In the genomic region with DNA sequence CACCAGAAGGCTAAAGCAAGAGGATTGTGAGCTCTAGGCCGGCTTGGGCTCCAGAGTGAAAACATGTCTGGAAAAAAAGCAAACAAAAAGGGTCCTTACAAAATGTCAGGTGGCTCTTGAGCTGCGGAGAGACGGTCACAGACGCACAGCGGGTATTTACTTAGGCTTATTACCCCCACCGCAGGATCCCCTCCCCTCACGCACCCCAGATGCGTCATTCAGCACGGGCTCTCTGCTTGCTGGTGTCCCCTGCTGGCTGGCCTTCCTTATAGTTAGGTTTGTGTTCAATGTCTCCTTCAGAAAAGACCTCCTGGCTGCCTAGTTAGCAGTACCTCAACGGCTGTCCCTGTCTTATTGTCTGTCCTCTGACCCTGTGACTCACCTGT, we compare ENCODE assay signal across 8 mouse cellular contexts. TPM values are rescaled to one million over a fixed set of nuclear protein-coding genes. Genes with fewer than 3 reads are reported as not detected.
DNase-seq lines count a peak whose midpoint lies in the region; ATAC-seq and TF ChIP-seq lines count a peak whose summit lies in the region.

No protein-coding gene starts in this region.

- ATAC-seq in kidney, embryonic 14.5 days (ENCODE audit: low FRiP score, low TSS enrichment), result no peak; the same call in 1 of the 2 replicates
- no peak for ATAC-seq in heart, embryonic 13.5 days (ENCODE audit: extremely low read depth, insufficient number of reproducible peaks, low FRiP score, low TSS enrichment)

- H3K36me3 ChIP-seq in kidney, embryonic 14.5 days (ENCODE audit: control insufficient read depth, insufficient read depth, low read length), result no peaks in the 10 kb centered on the region
- H3K36me3 ChIP-seq in heart, embryonic 13.5 days, result no peaks in the 10 kb centered on the region
- no peaks in the 10 kb centered on the region for H3K36me3 ChIP-seq in liver, adult 2 months (ENCODE audit: control insufficient read depth, insufficient read depth, low read length)

- peaks cover 3% of the 10 kb centered on the region; the same call in 1 of the 2 replicates for H3K27me3 ChIP-seq in kidney, embryonic 14.5 days (ENCODE audit: control insufficient read depth, insufficient read depth, low read length)
- peaks cover 32% of the 10 kb centered on the region for H3K27me3 ChIP-seq in heart, embryonic 13.5 days (replicated peaks)
- H3K27me3 ChIP-seq in liver, adult 2 months (ENCODE audit: control insufficient read depth, insufficient read depth, low read length), result peaks cover 18% of the 10 kb centered on the region

- H3K27ac ChIP-seq in kidney, embryonic 14.5 days (ENCODE audit: low read depth, low read length), result no peak overlapping the region
- H3K27ac ChIP-seq in heart, embryonic 13.5 days (replicated peaks), result no peak overlapping the region
- no peak overlapping the region for H3K27ac ChIP-seq in liver, adult 2 months (replicated peaks; ENCODE audit: insufficient read depth, low read depth, low read length)

- H3K4me1 ChIP-seq in kidney, embryonic 14.5 days (ENCODE audit: control insufficient read depth, insufficient read depth, low read length), result peaks cover 14% of the 10 kb centered on the region
- H3K4me1 ChIP-seq in heart, embryonic 13.5 days, result peaks cover 22% of the 10 kb centered on the region
- H3K4me1 ChIP-seq in liver, adult 2 months (ENCODE audit: control insufficient read depth, insufficient read depth, low read length), result no peaks in the 10 kb centered on the region

- no peaks in the 10 kb centered on the region for H3K9me3 ChIP-seq in kidney, embryonic 14.5 days (ENCODE audit: control insufficient read depth, low read length)
- no peaks in the 10 kb centered on the region for H3K9me3 ChIP-seq in heart, embryonic 13.5 days

- 0 out of 2 replicates have a peak, but pooled peaks have one; percentile 20 for TF ChIP-seq CTCF in liver, adult 2 months (IDR thresholded peaks at IDR 0.05; ENCODE audit: low read depth, low read length)

- TF ChIP-seq POLR2A in liver, adult 2 months (IDR thresholded peaks at IDR 0.05; ENCODE audit: extremely low read depth, insufficient read depth, low read length), result no peak

- no peak overlapping the region; the same call in 1 of the 2 replicates for H3K4me3 ChIP-seq in kidney, embryonic 14.5 days (ENCODE audit: low read length)
- H3K4me3 ChIP-seq in heart, embryonic 13.5 days, result peak overlapping the region; percentile 77
- no peak overlapping the region for H3K4me3 ChIP-seq in liver, adult 2 months (ENCODE audit: insufficient read depth, low read depth, low read length)

- no peak for DNase-seq in kidney, adult 18-20 months
- peak; percentile 21 to 36 for DNase-seq in cerebellum, postnatal 25 days
- no peak for DNase-seq in liver, adult 2 months (ENCODE audit: extremely low read depth, low read depth, low spot score)
- peak; percentile 29 for DNase-seq in neural tube, embryonic 10.5 days (ENCODE audit: extremely low spot score, low spot score)
- DNase-seq in thymus, postnatal 25 days, result no peak
- DNase-seq in thymus, postnatal 0 days (ENCODE audit: low spot score), result no peak

- H3K4me2 ChIP-seq in kidney, embryonic 14.5 days (replicated peaks; ENCODE audit: low read depth, low read length), result peak overlapping the region; percentile 31; the same call in 1 of the 2 replicates
- peak overlapping the region; percentile 99 for H3K4me2 ChIP-seq in heart, embryonic 13.5 days

- 6% methylated on average over 10 of the region's 10 CpGs for WGBS in kidney, embryonic 14.5 days
- 2% methylated on average over 10 of the region's 10 CpGs for WGBS in heart, embryonic 13.5 days
- 36% methylated on average over 10 of the region's 10 CpGs for WGBS in liver, adult 2 months

- H3K9ac ChIP-seq in kidney, embryonic 14.5 days (ENCODE audit: low read depth, low read length), result no peak overlapping the region; the same call in 1 of the 2 replicates
- H3K9ac ChIP-seq in heart, embryonic 13.5 days, result peak overlapping the region; percentile 86
- H3K9ac ChIP-seq in liver, adult 2 months (ENCODE audit: low read depth, low read length), result no peak overlapping the region

- no peaks in the 10 kb centered on the region for H3K79me2 ChIP-seq in liver, adult 2 months (ENCODE audit: control insufficient read depth, insufficient read depth, low read length)

RNA-seq across cellular contexts. Expression of a gene that starts 23.1 kb away (rescaled TPM):
- polyA plus RNA-seq in kidney, embryonic 14.5 days (2014; fragmentation: Nextera tagmentation; extraction: Ambion mirVana), result 24.4 and 27.5 TPM in 2 replicates
- 8.5 and 8.7 TPM in 2 replicates for polyA plus RNA-seq in heart, embryonic 13.5 days (2015; fragmentation: Nextera tagmentation; extraction: Ambion mirVana)
- total RNA-seq in liver, adult 2 months (2014; rRNA removed), result 1.6 TPM in 2 replicates
- polyA plus RNA-seq in liver, adult 2 months (2012; rRNA removed), result 2.7 and 3.5 TPM in 2 replicates
- polyA plus RNA-seq in thymus, postnatal 0 days (2015; fragmentation: Nextera tagmentation; extraction: Ambion mirVana), result 7.8 and 14.3 TPM in 2 replicates

Comparison
In these comparisons a context has a peak if more than half of its experiments do, and no peak if none do; other contexts are left out.
1. DNase-seq: peak in cerebellum, postnatal 25 days (2 of 2) and neural tube, embryonic 10.5 days (single experiment); none in kidney, adult 18-20 months (single experiment), liver, adult 2 months (single experiment), thymus, postnatal 25 days (single experiment) and thymus, postnatal 0 days (single experiment).